Mouse (Mus musculus) MN1 (cell line): ENCODE data around the gene Cetn4.

Experiments
- DNase-seq: peaks from one replicate; pipeline ENCODE4 v3.0.0-alpha.2; 2016; ENCODE audit warnings: low spot score

Cetn4 gene

GRCm38 (mm10) chr3:37312370-37312941 lies at the start of gene Cetn4, which contains the start of gene Bbs12:
Gene Cetn4 (minus strand): TSS chr3:37312708.
Gene Bbs12 (plus strand): TSS chr3:37312554.
- DNase-seq: peak; percentile 97

- no peak for DNase-seq
These were observed 48.2 kb upstream of the Cetn4 start for GRCm38 (mm10) chr3:37360729-37361128.

- no peak for DNase-seq
These were observed 42.2 kb upstream of the Cetn4 start for GRCm38 (mm10) chr3:37354737-37355136.

- DNase-seq: no peak
These were observed 41.5 kb upstream of the Cetn4 start for GRCm38 (mm10) chr3:37353951-37354481.

GRCm38 (mm10) chr3:37350386-37350785 lies 37.9 kb upstream of the Cetn4 start:
- no peak for DNase-seq

- DNase-seq: no peak
These were observed 36.6 kb upstream of the Cetn4 start for GRCm38 (mm10) chr3:37349166-37349548.

- no peak for DNase-seq
These were observed 36.0 kb upstream of the Cetn4 start, which contains the start of gene Fgf2 for GRCm38 (mm10) chr3:37348221-37349165. Gene Fgf2 (plus strand): TSS chr3:37348346.

GRCm38 (mm10) chr3:37347671-37348070 lies 35.2 kb upstream of the Cetn4 start:
- DNase-seq: no peak

- no peak for DNase-seq
These were observed 30.3 kb upstream of the Cetn4 start for GRCm38 (mm10) chr3:37342811-37343210.

GRCm38 (mm10) chr3:37341110-37341509 lies 28.6 kb upstream of the Cetn4 start:
- DNase-seq: no peak

GRCm38 (mm10) chr3:37334053-37334452 lies 21.5 kb upstream of the Cetn4 start:
- no peak for DNase-seq

- no peak for DNase-seq
These were observed 19.5 kb upstream of the Cetn4 start for GRCm38 (mm10) chr3:37331999-37332449.

GRCm38 (mm10) chr3:37329963-37330362 lies 17.5 kb upstream of the Cetn4 start:
- DNase-seq: no peak

GRCm38 (mm10) chr3:37328489-37328888 lies 16.0 kb upstream of the Cetn4 start:
- DNase-seq: no peak

- no peak for DNase-seq
These were observed 14.1 kb upstream of the Cetn4 start for GRCm38 (mm10) chr3:37326627-37327026.

GRCm38 (mm10) chr3:37325317-37326112 lies 13.0 kb upstream of the Cetn4 start:
- DNase-seq: no peak

GRCm38 (mm10) chr3:37324310-37324709 lies 11.8 kb upstream of the Cetn4 start:
- DNase-seq: peak; percentile 13

- DNase-seq: no peak
These were observed 3.7 kb upstream of the Cetn4 start for GRCm38 (mm10) chr3:37316233-37316632.

- DNase-seq: peak; percentile 32
These were observed 863 bp upstream of the Cetn4 start for GRCm38 (mm10) chr3:37313371-37313770.

- no peak for DNase-seq
These were observed 575 bp downstream of the Cetn4 start for GRCm38 (mm10) chr3:37311897-37312369.

- DNase-seq: no peak
These were observed 8.9 kb downstream of the Cetn4 start for GRCm38 (mm10) chr3:37303392-37304139.
